Mouse (Mus musculus): ENCODE measurements around the gene Rpgr.

DNA sequence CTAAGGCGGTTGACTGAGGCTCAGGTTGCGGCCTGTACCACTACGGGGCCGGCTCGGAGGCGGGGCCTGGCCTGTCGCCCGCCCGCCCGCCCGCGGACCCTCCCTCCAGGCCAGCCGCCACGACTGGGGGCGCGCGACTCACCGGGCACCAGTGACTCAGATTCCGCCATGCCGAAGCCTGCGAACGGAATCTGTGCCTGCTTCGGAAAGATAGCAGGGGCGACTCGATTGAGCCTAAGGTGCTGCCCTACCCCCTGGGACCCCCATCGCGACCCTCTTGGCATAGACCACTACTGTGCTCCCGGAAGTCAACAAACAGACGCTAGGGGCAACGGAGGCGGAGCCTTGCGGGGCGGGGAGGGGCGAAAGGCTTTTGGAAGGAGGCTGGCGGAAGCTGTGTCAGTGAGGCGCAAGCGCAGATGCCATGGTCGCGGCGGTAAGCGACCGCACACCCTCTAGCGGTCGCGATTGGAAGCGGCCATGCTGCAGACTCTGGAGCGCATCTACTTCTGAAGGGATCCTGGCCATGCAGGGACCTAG lies at the start of gene Rpgr:
- TF ChIP-seq POLR2A (IDR thresholded peaks at IDR 0.05; ENCODE audit: borderline replicate concordance, low read depth, low read length) (no peak), CTCF (IDR thresholded peaks at IDR 0.05; ENCODE audit: low read depth, low read length) (0 out of 2 replicates have a peak, but pooled peaks have one; percentile 15)

All from bone marrow macrophage, adult 2 months (primary cell).